Mouse (Mus musculus): Measurements from ENCODE around the gene Maoa.

DNA sequence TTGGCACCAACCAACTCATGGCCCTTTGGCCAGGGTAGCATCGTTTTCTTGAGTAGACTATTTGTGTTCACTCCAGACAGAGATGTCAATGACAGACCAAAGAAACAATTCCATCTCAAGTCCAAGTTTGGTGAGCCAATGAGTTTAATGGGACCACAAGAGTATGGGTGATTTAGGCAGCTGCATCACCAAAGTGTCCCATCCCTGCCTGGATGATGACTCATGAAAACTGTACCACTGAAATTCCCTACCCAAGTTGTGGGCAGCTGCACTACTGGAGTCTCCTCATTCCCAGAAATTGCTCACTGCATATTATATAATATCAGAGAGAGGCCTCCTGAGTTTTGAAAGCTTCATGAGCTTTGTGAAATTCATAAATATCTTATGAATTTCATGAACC, 86.6 kb downstream of the Maoa start:
- no peak for TF ChIP-seq CHD2 (IDR thresholded peaks at IDR 0.05; ENCODE audit: low read depth, low read length)
- no peak for TF ChIP-seq ZNF384 (IDR thresholded peaks at IDR 0.05; ENCODE audit: low read depth, low read length)
- no peak for TF ChIP-seq ZC3H11A (IDR thresholded peaks at IDR 0.05; ENCODE audit: borderline replicate concordance, low read depth, low read length)

Measured in ES-E14 (cell line).